Mouse (Mus musculus) MEL (cell line): Measurements from ENCODE around the gene Lrrc4c.

Experiments
- CHD2 ChIP-seq: IDR thresholded peaks from 2 replicates; pipeline ENCODE4 v1.6.1; 2011; ENCODE audit warnings: low read length, improper control_type of control experiment
- CTCF ChIP-seq, 3 experiments: IDR thresholded peaks in 2 of 3; conservative IDR thresholded peaks in 1 of 3; 2 replicates each; pipeline ENCODE4 v1.5.1; 2011 to 2012; ENCODE audit warnings: low read length in 3 of 3, low read depth in 2 of 3, mild to moderate bottlenecking in 2 of 3, improper control_type of control experiment in 1 of 3, inconsistent platforms in 1 of 3, mixed read lengths in 1 of 3, moderate library complexity in 1 of 3; ENCODE audit not compliant: control insufficient read depth in 1 of 3, insufficient read depth in 1 of 3, poor library complexity in 1 of 3, severe bottlenecking in 1 of 3
- EP300 ChIP-seq, 2 experiments: IDR thresholded peaks; 2 replicates each; pipeline ENCODE4 v1.6.1; 2011; ENCODE audit warnings: improper control_type of control experiment in 2 of 2, low read length in 2 of 2, low read depth in 1 of 2, mild to moderate bottlenecking in 1 of 2
- HCFC1 ChIP-seq: IDR thresholded peaks from 2 replicates; pipeline ENCODE4 v1.6.1; 2012; ENCODE audit warnings: low read depth, mild to moderate bottlenecking, inconsistent platforms, low read length, improper control_type of control experiment, moderate library complexity
- MAFK ChIP-seq: IDR thresholded peaks from 2 replicates; pipeline ENCODE4 v1.6.1; 2011; ENCODE audit warnings: low read depth, mild to moderate bottlenecking, low read length, improper control_type of control experiment, borderline replicate concordance
- MXI1 ChIP-seq: IDR thresholded peaks from 2 replicates; pipeline ENCODE4 v1.6.1; 2011; ENCODE audit warnings: mild to moderate bottlenecking, low read depth, low read length, improper control_type of control experiment
- NELFE ChIP-seq: IDR thresholded peaks from 2 replicates; pipeline ENCODE4 v1.6.1; 2011; ENCODE audit warnings: low read depth, low read length, improper control_type of control experiment
- POLR2A ChIP-seq, 2 experiments: IDR thresholded peaks; 2 replicates each; pipeline ENCODE4 v1.6.1; 2011 to 2012; ENCODE audit warnings: low read length in 2 of 2, mild to moderate bottlenecking in 2 of 2, control low read depth in 1 of 2, improper control_type of control experiment in 1 of 2, low read depth in 1 of 2, moderate library complexity in 1 of 2; ENCODE audit not compliant: control insufficient read depth in 1 of 2, insufficient read depth in 1 of 2, poor library complexity in 1 of 2
- TCF12 ChIP-seq: IDR thresholded peaks from 2 replicates; pipeline ENCODE4 v1.6.1; 2014; ENCODE audit warnings: low read depth, mild to moderate bottlenecking, inconsistent platforms, low read length, improper control_type of control experiment, moderate library complexity
- UBTF ChIP-seq: IDR thresholded peaks from 2 replicates; pipeline ENCODE4 v1.6.1; 2012; ENCODE audit warnings: low read depth, mild to moderate bottlenecking, inconsistent platforms, low read length, improper control_type of control experiment, moderate library complexity, borderline replicate concordance; ENCODE audit not compliant: insufficient read depth
- ZC3H11A ChIP-seq: IDR thresholded peaks from 2 replicates; pipeline ENCODE4 v1.6.1; 2012; ENCODE audit warnings: low read depth, mild to moderate bottlenecking, inconsistent platforms, low read length, improper control_type of control experiment

GRCm38 (mm10) chr2:96614121-96614520 lies 296.2 kb downstream of the Lrrc4c start:
- TF ChIP-seq TCF12 (no peak), CTCF (IDR thresholded peaks at IDR 0.05 in 2 of 3, conservative IDR thresholded peaks at IDR 0.05 in 1 of 3; ENCODE audit: control insufficient read depth in 1 of 3, insufficient read depth in 1 of 3, low read depth in 2 of 3, low read length in 3 of 3, poor library complexity in 1 of 3, severe bottlenecking in 1 of 3) (no peak), POLR2A (IDR thresholded peaks at IDR 0.05; ENCODE audit: control insufficient read depth in 1 of 2, insufficient read depth in 1 of 2, low read depth in 1 of 2, low read length in 2 of 2, poor library complexity in 1 of 2) (no peak), MAFK (no peak), ZC3H11A (no peak), MXI1 (no peak), UBTF (no peak), EP300 (IDR thresholded peaks at IDR 0.05; ENCODE audit: low read depth in 1 of 2, low read length in 2 of 2) (no peak), HCFC1 (no peak), CHD2 (no peak), NELFE (no peak)
